Mouse (Mus musculus) embryonic stem cell, embryonic (primary cell): ENCODE data around the gene Ppp1r26.

Source experiments
- CTCF ChIA-PET, 4 experiments: fragments of 300-600 bp in 2 of 4; fragments of 350-600 bp in 2 of 4; sonication (Branson Sonifier 250); formaldehyde crosslinking; loops; one replicate each; lab custom pipeline; 2022; ENCODE audit warnings: inconsistent platforms in 2 of 4; lab: Charles Lee
- POLR2A ChIA-PET, 4 experiments: fragments of 300-600 bp in 2 of 4; fragments of 350-600 bp in 2 of 4; sonication (Branson Sonifier 250); formaldehyde crosslinking; loops; one replicate each; lab custom pipeline; 2022; ENCODE audit warnings: antibody characterized with exemption in 4 of 4, inconsistent platforms in 1 of 4; lab: Charles Lee

Gene Ppp1r26

GRCm38 (mm10) chr2:28446515-28447314 is at the start of gene Ppp1r26:
Gene Ppp1r26, plus strand, starts transcription at chr2:28446800.
- CTCF ChIA-PET, result interaction anchor here (0.5 to 2.9 kb wide), 9 partner anchors 17 to 175 kb away, joined by 3 to 17 read pairs (median 5); partner anchors contain the start of genes Gfi1b (in 1 of the 4) and Gtf3c5 (in 1 of the 4)
- POLR2A ChIA-PET, result interaction anchor here (0.6 to 2.4 kb wide), 10 partner anchors 9 to 250 kb away, joined by 3 to 9 read pairs (median 4); no protein-coding TSS in a partner anchor

DNA sequence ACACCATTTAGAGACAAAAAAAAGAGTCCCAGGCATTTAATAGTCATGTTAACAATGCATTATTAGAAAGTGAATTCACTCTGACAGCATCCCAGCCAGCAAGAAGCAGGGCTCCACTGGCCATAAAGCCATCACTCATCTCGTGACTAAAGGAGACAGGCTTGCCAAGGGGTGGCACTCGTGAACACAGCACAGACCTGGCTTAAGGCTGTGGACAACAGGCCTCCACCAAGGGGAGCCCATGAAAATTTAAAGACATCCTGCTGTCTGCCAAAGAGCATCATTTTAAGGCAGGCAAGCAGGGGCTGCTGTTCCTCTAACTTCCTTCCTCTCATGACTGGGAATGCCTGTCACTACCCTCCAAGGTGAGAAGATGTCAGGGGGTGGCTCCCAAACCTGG is 49.7 kb upstream of the Ppp1r26 start:
- CTCF ChIA-PET, result interaction anchor here in 1 of 4 experiments (0.6 to 1.0 kb wide), 3 partner anchors 22 to 211 kb away, joined by 4 to 5 read pairs (median 4); no protein-coding TSS in a partner anchor
- POLR2A ChIA-PET, result interaction anchor here in 1 of 4 experiments (0.6 kb wide), 1 partner anchor 13 kb away, joined by 3 read pairs; no protein-coding TSS in a partner anchor

DNA sequence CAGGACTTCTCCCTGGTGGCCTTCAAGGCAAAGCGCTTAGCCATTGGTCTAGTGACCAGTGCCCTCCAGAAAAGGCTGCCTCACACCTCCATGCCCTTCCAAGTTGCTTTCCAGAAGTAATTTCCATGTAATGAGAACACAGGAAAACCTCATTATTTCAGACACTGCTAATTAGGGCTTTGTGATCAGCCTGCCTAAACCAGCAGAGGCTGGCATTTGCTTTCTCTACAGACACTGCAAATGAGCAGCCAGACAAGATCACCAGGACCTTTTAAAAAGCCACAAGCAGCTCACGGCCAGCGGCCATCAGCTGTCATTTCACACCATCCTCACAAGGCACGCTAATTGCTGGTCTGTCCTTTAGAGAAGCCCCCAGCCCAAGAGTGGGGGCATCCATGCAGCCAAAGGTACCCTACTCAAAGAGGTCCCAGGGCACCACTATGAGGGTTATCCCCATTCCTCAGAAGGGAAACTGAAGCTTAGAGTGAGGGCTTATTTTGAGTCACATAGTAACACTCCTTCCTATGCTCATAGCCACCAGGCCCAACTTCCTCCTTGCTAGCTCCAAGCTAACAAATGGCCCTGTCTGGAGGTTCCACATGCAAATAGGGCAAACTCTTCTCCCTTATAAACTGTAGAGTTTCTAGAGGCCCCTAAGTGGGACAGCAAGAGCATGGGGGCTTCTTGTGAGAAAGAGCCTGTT is 49.0 kb upstream of the Ppp1r26 start:
- ChIA-PET CTCF (interaction anchor here in 1 of 4 experiments (0.6 kb wide), 1 partner anchor 211 kb away, joined by 4 read pairs; no protein-coding TSS in a partner anchor), POLR2A (interaction anchor here in 1 of 4 experiments (0.6 kb wide), 1 partner anchor 14 kb away, joined by 3 read pairs; no protein-coding TSS in a partner anchor)

- POLR2A ChIA-PET, result no interaction called here
- CTCF ChIA-PET, result no interaction called here
Observed at GRCm38 (mm10) chr2:28401647-28402046, 45.0 kb upstream of the Ppp1r26 start.

DNA sequence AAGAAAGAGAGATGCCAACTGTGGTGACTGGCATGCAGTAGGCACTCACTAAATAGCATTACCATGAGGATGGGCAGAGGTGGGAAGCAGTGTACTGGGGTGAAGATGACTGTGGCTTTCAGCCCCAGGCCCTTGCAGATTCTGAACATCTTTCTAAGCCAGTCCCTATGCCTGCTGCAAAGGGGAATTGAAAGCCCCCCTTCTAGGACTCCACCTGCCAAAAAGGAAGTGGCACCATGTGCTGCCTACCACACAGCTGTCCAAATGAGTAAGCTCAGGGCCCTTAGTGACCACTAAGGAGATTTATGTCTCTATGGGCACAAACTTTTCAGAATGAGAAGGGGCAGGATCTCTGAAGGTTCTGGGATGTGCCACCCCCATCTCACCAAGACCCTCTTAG is 44.5 kb upstream of the Ppp1r26 start:
- CTCF ChIA-PET, result no interaction called here
- POLR2A ChIA-PET, result no interaction called here

- ChIA-PET POLR2A (no interaction called here), CTCF (interaction anchor here in 1 of 4 experiments (0.6 to 2.3 kb wide), 3 partner anchors 10 to 56 kb away, joined by 4 to 9 read pairs (median 4); no protein-coding TSS in a partner anchor)
Observed at GRCm38 (mm10) chr2:28407796-28408195, 38.8 kb upstream of the Ppp1r26 start.

DNA sequence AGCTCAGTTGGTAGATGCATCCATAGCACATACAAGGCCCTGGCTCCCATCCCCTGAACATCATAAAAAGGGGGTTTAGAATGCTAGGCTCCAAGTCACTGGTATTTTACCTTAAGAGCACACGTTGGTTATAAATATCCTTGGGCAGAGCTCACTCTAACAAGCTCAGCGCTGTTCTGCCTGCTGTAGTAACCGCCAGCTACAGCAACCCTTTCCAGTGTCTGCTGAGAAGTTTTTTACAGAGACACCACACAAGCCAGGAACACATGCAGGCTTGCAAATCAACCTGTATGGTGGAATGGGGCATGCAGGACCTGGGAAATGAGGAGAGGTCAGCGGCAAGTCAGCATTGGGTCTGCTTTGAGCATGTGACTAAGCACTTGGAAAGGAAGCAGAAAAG is 37.5 kb upstream of the Ppp1r26 start:
- CTCF ChIA-PET, result interaction anchor here in 3 of 4 experiments (0.6 to 2.3 kb wide), 7 partner anchors 9 to 204 kb away, joined by 3 to 9 read pairs (median 4); no protein-coding TSS in a partner anchor
- POLR2A ChIA-PET, result no interaction called here

- ChIA-PET POLR2A (no interaction called here), CTCF (interaction anchor here in 3 of 4 experiments (0.6 to 2.3 kb wide), 7 partner anchors 9 to 204 kb away, joined by 3 to 9 read pairs (median 5); no protein-coding TSS in a partner anchor)
Observed at GRCm38 (mm10) chr2:28409566-28409965, 37.0 kb upstream of the Ppp1r26 start.

DNA sequence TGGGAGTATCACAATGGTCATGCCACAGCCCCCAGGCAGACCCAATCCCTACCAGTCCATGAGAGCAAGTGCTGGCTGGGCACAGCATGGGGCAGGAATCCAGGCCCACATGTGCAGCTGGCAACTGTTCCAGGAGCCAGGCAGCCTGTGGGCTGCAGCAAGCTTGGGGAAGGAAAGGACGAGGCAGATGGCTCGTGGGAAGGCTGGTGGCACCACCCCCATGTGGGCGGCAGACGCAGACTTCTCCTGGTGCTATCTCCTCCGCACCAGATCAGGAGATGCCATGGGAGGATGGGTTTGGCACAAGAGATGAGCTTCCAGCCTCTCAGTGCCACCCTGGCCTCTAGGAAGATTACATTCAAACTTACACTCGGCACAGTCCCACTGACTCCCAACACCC is 33.7 kb upstream of the Ppp1r26 start:
- CTCF ChIA-PET, result interaction anchor here in 2 of 4 experiments (0.5 to 1.7 kb wide), 4 partner anchors 38 to 429 kb away, joined by 3 to 5 read pairs (median 4); no protein-coding TSS in a partner anchor
- POLR2A ChIA-PET, result no interaction called here

DNA sequence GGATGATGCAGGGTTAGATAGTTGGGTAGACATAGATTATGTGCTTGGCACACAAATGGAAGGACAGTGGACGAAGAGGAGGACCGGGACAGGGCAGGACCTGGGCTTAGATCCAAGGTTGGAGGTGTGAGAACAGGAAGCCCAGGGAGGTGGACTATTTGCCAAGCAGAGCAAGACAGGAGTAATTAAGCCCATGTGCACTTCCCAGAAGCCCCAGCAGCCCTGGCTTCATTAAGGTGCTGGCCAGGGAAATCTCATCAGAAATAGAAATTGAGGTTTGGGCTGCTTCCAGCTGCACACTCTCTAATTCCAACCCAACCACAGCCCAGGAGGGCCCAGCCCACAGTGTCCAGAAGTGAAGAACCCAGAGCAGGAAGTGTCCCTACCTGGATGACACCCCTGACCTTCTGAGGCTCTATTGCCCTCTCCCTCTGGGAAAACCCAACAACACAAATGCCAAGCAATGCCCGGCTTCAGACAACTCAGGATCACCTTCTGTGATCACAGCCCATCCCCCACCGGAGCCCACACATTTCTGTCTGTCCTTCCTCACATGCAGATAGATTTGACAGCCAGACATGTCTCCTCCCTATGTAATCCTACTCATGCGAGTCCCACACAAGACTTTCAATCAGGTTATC is 32.4 kb upstream of the Ppp1r26 start:
- ChIA-PET POLR2A (no interaction called here), CTCF (no interaction called here)

DNA sequence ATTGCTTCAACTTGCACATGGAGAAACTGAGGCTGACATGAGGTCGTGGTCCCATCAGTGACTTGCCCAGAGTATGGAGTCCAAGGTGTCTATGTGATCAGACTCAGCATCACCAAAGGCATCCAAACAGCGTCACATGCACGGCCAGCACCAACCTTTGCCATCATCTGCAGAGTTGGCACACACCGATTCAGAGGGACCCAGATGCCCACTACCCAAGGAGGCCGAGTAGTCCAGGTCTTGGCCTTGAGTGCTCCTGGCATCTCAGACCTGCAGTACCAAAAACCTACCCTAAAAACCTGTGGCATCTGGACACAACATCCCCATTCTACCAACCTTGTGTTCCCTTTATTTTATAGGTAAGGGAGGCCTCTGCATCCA is 31.9 kb upstream of the Ppp1r26 start:
- ChIA-PET POLR2A (no interaction called here), CTCF (no interaction called here)

DNA sequence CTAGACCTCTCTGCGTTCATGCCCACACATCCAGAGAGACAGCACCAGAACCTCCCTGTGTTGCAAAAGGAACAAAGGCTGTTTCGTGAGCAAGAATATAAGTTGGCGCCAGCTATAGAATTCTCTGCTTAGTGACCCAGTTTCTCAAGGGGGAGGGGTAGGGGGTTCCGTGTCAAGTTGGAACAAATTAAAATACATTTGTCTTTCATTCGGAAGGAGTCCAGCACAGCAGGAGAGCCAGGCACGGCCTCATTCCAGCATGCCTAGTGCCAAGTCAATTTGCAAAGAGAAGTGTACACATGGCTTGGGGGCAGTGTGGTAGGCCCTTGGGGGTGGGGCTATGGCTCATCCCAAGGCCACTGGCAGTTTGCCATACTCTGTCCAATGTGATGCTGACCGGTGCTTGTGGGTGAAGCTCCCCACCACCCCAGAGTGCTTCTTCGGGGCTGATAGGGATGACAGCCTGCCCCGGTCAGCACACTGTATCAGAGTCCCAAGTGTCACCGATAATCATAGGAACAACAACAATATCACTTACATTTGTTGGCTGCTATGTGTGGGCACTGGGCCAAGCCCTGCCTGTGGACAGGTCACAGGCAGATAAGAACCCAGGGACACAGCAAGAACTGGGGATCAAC is 31.1 kb upstream of the Ppp1r26 start:
- POLR2A ChIA-PET, result interaction anchor here in 1 of 4 experiments (0.7 kb wide), 1 partner anchor 409 kb away, joined by 3 read pairs; no protein-coding TSS in a partner anchor
- CTCF ChIA-PET, result interaction anchor here in 1 of 4 experiments (0.7 kb wide), 1 partner anchor 126 kb away, joined by 3 read pairs; no protein-coding TSS in a partner anchor

GRCm38 (mm10) chr2:28416511-28416910 is 30.1 kb upstream of the Ppp1r26 start:
- POLR2A ChIA-PET, result interaction anchor here in 1 of 4 experiments (2.7 kb wide), 1 partner anchor 212 kb away, joined by 8 read pairs; no protein-coding TSS in a partner anchor
- CTCF ChIA-PET, result interaction anchor here in 2 of 4 experiments (0.5 to 3.6 kb wide), 2 partner anchors 44 to 46 kb away, joined by 12 to 31 read pairs; no protein-coding TSS in a partner anchor

DNA sequence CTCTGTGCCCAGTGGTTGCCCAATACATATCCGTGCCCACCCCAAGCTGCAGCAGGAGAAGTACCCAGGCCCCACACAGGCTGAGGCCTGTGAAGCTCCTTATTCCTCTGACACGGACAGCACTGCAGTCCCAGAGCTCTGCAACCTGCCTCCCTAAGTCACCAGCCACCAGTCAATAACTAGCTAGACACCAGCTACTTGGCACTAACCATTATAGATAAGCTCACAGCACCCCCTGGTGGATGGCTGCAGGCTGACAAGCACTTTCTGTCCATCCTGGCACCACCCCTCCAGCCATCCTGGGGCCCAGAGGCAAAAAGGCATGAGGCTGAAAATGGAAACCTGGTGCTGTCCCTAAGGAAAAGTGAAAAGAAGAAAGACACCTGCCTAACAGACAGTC is 28.6 kb upstream of the Ppp1r26 start:
- ChIA-PET POLR2A (interaction anchor here in 3 of 4 experiments (0.9 to 2.7 kb wide), 6 partner anchors 29 to 533 kb away, joined by 4 to 22 read pairs (median 4); partner anchors contain the start of genes 1700007K13Rik (in 1 of the 3) and Ppp1r26 (in 1 of the 3)), CTCF (interaction anchor here (0.5 to 3.6 kb wide), 100 partner anchors 8 to 865 kb away, joined by 3 to 53 read pairs (median 4); partner anchors contain the start of genes Gtf3c5 (in 1 of the 4) and Ppp1r26 (in 1 of the 4))

DNA sequence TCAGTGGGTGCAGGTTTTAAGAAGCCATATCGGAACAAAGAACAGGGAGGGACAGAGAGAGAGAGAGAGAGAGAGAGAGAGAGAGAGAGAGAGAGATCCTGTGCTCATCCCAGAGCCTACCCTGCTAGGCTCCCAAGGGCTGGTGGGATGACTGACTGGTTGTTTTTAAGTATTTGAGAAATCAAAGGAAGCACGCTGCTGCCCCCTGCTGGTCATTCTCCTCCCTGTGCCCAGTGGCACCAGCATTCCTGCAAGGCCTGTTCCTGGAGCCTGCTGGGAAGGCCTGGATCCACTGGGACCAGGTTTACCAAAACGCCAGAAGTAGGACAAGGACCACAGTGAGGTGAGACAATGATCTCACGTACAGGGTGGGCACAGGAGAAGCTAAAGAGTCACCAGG is 26.7 kb upstream of the Ppp1r26 start:
- CTCF ChIA-PET, result interaction anchor here (0.6 to 2.8 kb wide), 20 partner anchors 15 to 1011 kb away, joined by 3 to 53 read pairs (median 5); no protein-coding TSS in a partner anchor
- POLR2A ChIA-PET, result interaction anchor here in 3 of 4 experiments (0.7 to 1.4 kb wide), 4 partner anchors 11 to 213 kb away, joined by 3 to 4 read pairs (median 3); no protein-coding TSS in a partner anchor

- ChIA-PET POLR2A (interaction anchor here in 2 of 4 experiments (0.6 to 1.9 kb wide), 5 partner anchors 32 to 217 kb away, joined by 3 to 5 read pairs (median 3); partner anchors contain the start of gene Mrps2 (in 1 of the 2)), CTCF (interaction anchor here in 2 of 4 experiments (0.7 to 1.0 kb wide), 3 partner anchors 7 to 1228 kb away, joined by 3 to 5 read pairs (median 3); no protein-coding TSS in a partner anchor)
Observed at GRCm38 (mm10) chr2:28423167-28423566, 23.4 kb upstream of the Ppp1r26 start.

- ChIA-PET POLR2A (no interaction called here), CTCF (no interaction called here)
Observed at GRCm38 (mm10) chr2:28427226-28427625, 19.4 kb upstream of the Ppp1r26 start.
